Mouse (Mus musculus) kidney, postnatal 0 days (tissue): Measurements from ENCODE around the gene Ralgps2. TPM values are rescaled to one million over a fixed set of nuclear protein-coding genes. Genes with fewer than 3 reads are reported as not detected.

Experiments
- ATAC-seq: fragments of 200-750 bp; cut with Nextera tagmentation; replicated peaks from 2 replicates; pipeline ENCODE4 v1.8.0; 2017; ENCODE audit warnings: low read depth, moderate number of reproducible peaks, moderate TSS enrichment, moderate library complexity; ENCODE audit not compliant: low FRiP score
- DNase-seq: peaks from one replicate; pipeline ENCODE4 v3.0.0-alpha.2; 2016; ENCODE audit warnings: low spot score
- H3K27ac ChIP-seq: fragments of 300-500 bp; sonication (generic); 2 replicates; pipeline ENCODE4 v1.5.1; 2014; ENCODE audit warnings: mild to moderate bottlenecking
- H3K27me3 ChIP-seq: fragments of 300-500 bp; sonication (generic); 2 replicates; pipeline ENCODE4 v1.6.1; 2014; ENCODE audit warnings: low read length, mixed read lengths; ENCODE audit not compliant: insufficient read depth
- H3K36me3 ChIP-seq: fragments of 300-500 bp; sonication (generic); 2 replicates; pipeline ENCODE4 v1.6.1; 2014; ENCODE audit warnings: low read length, mixed read lengths; ENCODE audit not compliant: insufficient read depth
- H3K4me1 ChIP-seq: fragments of 300-500 bp; sonication (generic); replicated peaks from 2 replicates; pipeline ENCODE4 v1.6.1; 2014; ENCODE audit warnings: antibody characterized with exemption, low read length, mixed read lengths; ENCODE audit not compliant: insufficient read depth
- H3K4me2 ChIP-seq: fragments of 300-500 bp; sonication (generic); 2 replicates; pipeline ENCODE4 v1.6.1; 2014; ENCODE audit warnings: mild to moderate bottlenecking, low read length, moderate library complexity, mixed read lengths
- H3K4me3 ChIP-seq: fragments of 300-500 bp; sonication (generic); replicated peaks from 2 replicates; pipeline ENCODE4 v1.5.1; 2014; ENCODE audit warnings: low read depth, low read length
- H3K9ac ChIP-seq: fragments of 300-500 bp; sonication (generic); 2 replicates; pipeline ENCODE4 v1.6.1; 2014; ENCODE audit warnings: low read depth, low read length
- H3K9me3 ChIP-seq: fragments of 300-500 bp; sonication (generic); replicated peaks from 2 replicates; pipeline ENCODE4 v1.6.1; 2016; ENCODE audit warnings: low read length, inconsistent platforms, mixed read lengths
- CTCF ChIP-seq: IDR thresholded peaks from 2 replicates; pipeline ENCODE4 v1.5.1; 2016; ENCODE audit warnings: antibody characterized with exemption, low read depth, mild to moderate bottlenecking, moderate library complexity
- WGBS: fragments of 180-500 bp; shearing (Covaris S2); extraction: QIAGEN DNeasy Blood & Tissue Kit; methylation state at CpG from one replicate; pipeline ENCODE4 v1.1.7; 2014; 5-methylcytosine and 5-hydroxymethylcytosine counted together
- polyA plus RNA-seq: library from polyadenylated mRNA; unstranded; fragments of >200 nt; fragmentation: Nextera tagmentation; extraction: Ambion mirVana; gene quantifications from 2 replicates; pipeline ENCODE4 v1.2.1, GENCODE M21; 2015

Ralgps2 gene
- polyA plus RNA-seq, 1 experiment from 2014 or later, result 47.2 TPM

- no peaks in the 10 kb centered on the region for H3K36me3 ChIP-seq
- DNase-seq, result peak; percentile 80
- ATAC-seq, result peak; percentile 31; the same call in 1 of the 2 replicates
- no peaks in the 10 kb centered on the region for H3K27me3 ChIP-seq
- no peak overlapping the region for H3K9ac ChIP-seq
- peak overlapping the region; percentile 60 for H3K27ac ChIP-seq
- no peak overlapping the region for H3K4me2 ChIP-seq
- 15% methylated on average over 12 of the region's 12 CpGs for WGBS
- no peak for TF ChIP-seq CTCF
- H3K4me3 ChIP-seq, result no peak overlapping the region
- no peaks in the 10 kb centered on the region for H3K9me3 ChIP-seq
- peaks cover 32% of the 10 kb centered on the region for H3K4me1 ChIP-seq
These were observed 158.2 kb downstream of the Ralgps2 start for GRCm38 (mm10) chr1:156781076-156781741.

GRCm38 (mm10) chr1:156780234-156781005, 159.0 kb downstream of the Ralgps2 start:
- DNase-seq (no peak), ATAC-seq (no peak)
- H3K9ac ChIP-seq, result no peak overlapping the region
- no peak overlapping the region for H3K4me3 ChIP-seq
- H3K27me3 ChIP-seq, result no peaks in the 10 kb centered on the region
- no peaks in the 10 kb centered on the region for H3K36me3 ChIP-seq
- 49% methylated on average over 16 of the region's 16 CpGs for WGBS
- no peak for TF ChIP-seq CTCF
- peak overlapping the region; percentile 60 for H3K27ac ChIP-seq
- peaks cover 32% of the 10 kb centered on the region for H3K4me1 ChIP-seq
- no peak overlapping the region for H3K4me2 ChIP-seq
- no peaks in the 10 kb centered on the region for H3K9me3 ChIP-seq

- no peak for DNase-seq
- H3K27ac ChIP-seq, result no peak overlapping the region
- TF ChIP-seq CTCF, result no peak
- H3K36me3 ChIP-seq, result no peaks in the 10 kb centered on the region
- no peak overlapping the region for H3K4me2 ChIP-seq
- H3K4me3 ChIP-seq, result no peak overlapping the region
- no peaks in the 10 kb centered on the region for H3K9me3 ChIP-seq
- ATAC-seq, result no peak
- H3K4me1 ChIP-seq, result peaks cover 35% of the 10 kb centered on the region
- 66% methylated on average over 4 of the region's 4 CpGs for WGBS
- no peak overlapping the region for H3K9ac ChIP-seq
- no peaks in the 10 kb centered on the region for H3K27me3 ChIP-seq
These were observed 159.8 kb downstream of the Ralgps2 start for GRCm38 (mm10) chr1:156779595-156779994.

DNA sequence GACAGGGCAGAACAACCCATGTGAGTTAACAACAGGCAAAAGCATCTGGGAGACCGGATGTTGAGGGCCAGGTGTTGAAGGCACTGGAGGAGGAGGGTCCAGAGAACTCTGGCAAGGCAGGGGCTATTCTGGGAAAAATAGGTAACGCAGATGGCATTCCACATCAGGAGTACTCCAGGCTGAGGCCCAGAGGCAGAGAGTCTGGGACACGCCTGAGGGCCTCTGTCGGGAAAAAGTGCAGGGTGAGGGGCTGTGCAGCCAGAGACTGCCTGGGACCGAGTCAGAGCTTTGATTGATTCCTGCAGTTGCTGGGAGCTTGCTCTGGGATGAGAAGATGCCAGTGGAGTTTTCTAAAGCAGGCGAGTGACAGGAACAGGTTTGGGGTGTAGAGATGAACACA, 160.4 kb downstream of the Ralgps2 start:
- Histone ChIP-seq H3K9me3 (no peaks in the 10 kb centered on the region), H3K9ac (no peak overlapping the region), H3K27me3 (no peaks in the 10 kb centered on the region), H3K27ac (no peak overlapping the region), H3K4me1 (peaks cover 35% of the 10 kb centered on the region), H3K4me2 (no peak overlapping the region), H3K4me3 (no peak overlapping the region), H3K36me3 (no peaks in the 10 kb centered on the region)
- DNase-seq, result no peak
- no peak for TF ChIP-seq CTCF
- WGBS, result 36% methylated on average over 6 of the region's 6 CpGs
- 0 out of 2 replicates have a peak, but pooled peaks have one; percentile 17 for ATAC-seq

- Histone ChIP-seq H3K9ac (no peak overlapping the region), H3K9me3 (no peaks in the 10 kb centered on the region), H3K27me3 (no peaks in the 10 kb centered on the region), H3K4me3 (no peak overlapping the region), H3K4me2 (no peak overlapping the region), H3K36me3 (no peaks in the 10 kb centered on the region), H3K4me1 (peaks cover 35% of the 10 kb centered on the region), H3K27ac (no peak overlapping the region)
- peak; percentile 88 for DNase-seq
- TF ChIP-seq CTCF, result no peak
- no peak for ATAC-seq
- WGBS, result 43% methylated on average over 4 of the region's 4 CpGs
These were observed 161.5 kb downstream of the Ralgps2 start for GRCm38 (mm10) chr1:156777896-156778295.

DNA sequence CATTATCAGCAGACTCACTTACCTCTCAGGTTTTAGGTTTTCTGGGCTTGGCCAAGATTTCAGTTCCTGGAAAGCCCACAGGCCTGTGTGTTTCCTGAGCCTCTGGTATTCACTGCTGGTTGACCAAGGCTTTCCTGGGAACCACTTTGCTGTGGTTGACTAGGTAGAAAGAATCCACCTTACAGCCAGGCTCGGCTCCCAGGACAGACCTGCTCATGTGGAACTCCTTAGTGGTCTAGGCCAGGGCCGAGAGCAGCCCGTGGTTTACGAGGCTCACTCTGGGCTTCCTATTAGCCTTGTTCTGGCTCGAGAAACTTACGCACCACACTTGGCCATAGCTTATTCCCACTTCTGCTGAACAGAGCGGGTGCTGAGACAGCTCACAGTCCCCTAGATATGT, 163.4 kb downstream of the Ralgps2 start:
- Histone ChIP-seq H3K9me3 (no peaks in the 10 kb centered on the region), H3K4me3 (no peak overlapping the region), H3K27ac (peak overlapping the region; percentile 60; the same call in 1 of the 2 replicates), H3K4me2 (no peak overlapping the region), H3K9ac (no peak overlapping the region), H3K4me1 (peaks cover 21% of the 10 kb centered on the region), H3K36me3 (no peaks in the 10 kb centered on the region), H3K27me3 (no peaks in the 10 kb centered on the region)
- no peak for TF ChIP-seq CTCF
- DNase-seq, result peak; percentile 51
- WGBS, result 53% methylated on average over 7 of the region's 7 CpGs
- ATAC-seq, result peak; percentile 67; the same call in 1 of the 2 replicates
